7 mouse cellular contexts compared by ENCODE assay signal in the genomic region with DNA sequence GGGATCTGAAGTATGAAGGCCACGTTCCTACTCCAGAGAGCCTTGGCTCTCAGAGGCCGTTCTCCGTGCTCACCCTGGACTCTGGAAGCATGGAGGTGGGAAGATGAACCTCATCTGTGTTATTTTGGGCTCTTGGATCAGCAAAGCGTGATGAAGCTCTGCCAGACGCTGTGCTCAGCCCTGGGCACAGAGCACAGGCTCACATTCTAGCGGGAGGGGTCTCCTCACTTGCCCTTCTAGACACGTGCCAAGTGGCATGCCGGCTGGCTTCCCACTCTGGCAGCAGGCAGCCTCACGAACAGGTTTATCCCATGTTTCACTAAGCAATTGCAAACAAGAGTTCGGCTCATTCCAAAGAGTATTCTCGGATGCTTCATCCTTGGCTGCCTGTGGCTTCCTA.
A peak's percentile ranks its signal among the peaks of the same experiment; 100 is the strongest.
DNase-seq lines count a peak whose midpoint lies in the region; TF ChIP-seq lines count a peak whose summit lies in the region.

No protein-coding gene starts in this region.

- no peak for TF ChIP-seq CTCF in left cerebral cortex, adult 2 months (IDR thresholded peaks at IDR 0.05)

- no peak overlapping the region for H3K4me3 ChIP-seq in left cerebral cortex, adult 2 months

- intact Hi-C loops in gastrocnemius, postnatal 36 days (cut with DNase I), result loop anchor here (5.0 kb wide), 1 partner anchor 169 kb away; no protein-coding TSS in a partner anchor
- intact Hi-C loops in left cerebral cortex, adult 2 months (cut with DNase I), result no loop called here

- peak overlapping the region; percentile 51; the same call in 1 of the 2 replicates for H3K27ac ChIP-seq in left cerebral cortex, adult 2 months

- DNase-seq in brain, adult 2 months (ENCODE audit: low read depth, low spot score), result peak; percentile 87
- DNase-seq in cerebellum, adult 8-10 months, result peak; percentile 24
- DNase-seq in gastrocnemius, postnatal 36 days, result peak; percentile 49 to 51
- peak in 1 of 2 experiments; percentile 38 for DNase-seq in left cerebral cortex, adult 2 months (ENCODE audit: extremely low spot score in 1 of 2, low spot score in 2 of 2)
- no peak for DNase-seq in retina, postnatal 1 day
- DNase-seq in thymus, adult 18-20 months, result no peak
- DNase-seq in spleen, postnatal 36 days (ENCODE audit: low spot score in 2 of 2), result no peak

Comparison
In these comparisons a context has a peak if more than half of its experiments do, and no peak if none do; other contexts are left out.
1. DNase-seq: peak in brain, adult 2 months (single experiment), cerebellum, adult 8-10 months (single experiment) and gastrocnemius, postnatal 36 days (2 of 2); none in retina, postnatal 1 day (single experiment), thymus, adult 18-20 months (0 of 2) and spleen, postnatal 36 days (0 of 2).